Mouse (Mus musculus): ENCODE data around the gene Klhl25. TPM values are rescaled to one million over a fixed set of nuclear protein-coding genes. Genes with fewer than 3 reads are reported as not detected.

The Klhl25 gene
- 24.5 and 28.8 TPM in 2 replicates for polyA plus RNA-seq (2015; fragmentation: Nextera tagmentation; extraction: Ambion mirVana)

- Histone ChIP-seq H3K36me3 (replicated peaks) (no peaks in the 10 kb centered on the region), H3K4me1 (peaks cover 42% of the 10 kb centered on the region), H3K9ac (peak within 1 kb of the TSS; percentile 68), H3K4me3 (peak within 1 kb of the TSS; percentile 77), H3K27ac (peak within 1 kb of the TSS; percentile 78), H3K4me2 (peak within 1 kb of the TSS; percentile 77), H3K9me3 (no peaks in the 10 kb centered on the region), H3K27me3 (replicated peaks) (no peaks in the 10 kb centered on the region)
- peak; percentile 96 for ATAC-seq (replicated peaks)
- WGBS: under 1% methylated on average over 60 of the region's 60 CpGs
Measured at GRCm38 (mm10) chr7:75848115-75848775, at the start of gene Klhl25. TSS of gene Klhl25 (plus strand) at chr7:75848310.

- ATAC-seq (replicated peaks): no peak
- Histone ChIP-seq H3K4me3 (no peak overlapping the region), H3K4me1 (no peaks in the 10 kb centered on the region), H3K27me3 (replicated peaks) (no peaks in the 10 kb centered on the region), H3K36me3 (replicated peaks) (no peaks in the 10 kb centered on the region), H3K9ac (no peak overlapping the region), H3K27ac (no peak overlapping the region), H3K9me3 (no peaks in the 10 kb centered on the region), H3K4me2 (no peak overlapping the region)
- WGBS: 80% methylated on average over 4 of the region's 4 CpGs
Measured at GRCm38 (mm10) chr7:75800530-75800929, 47.6 kb upstream of the Klhl25 start.

GRCm38 (mm10) chr7:75801022-75801421 lies 47.1 kb upstream of the Klhl25 start:
- H3K36me3 ChIP-seq (replicated peaks): no peaks in the 10 kb centered on the region
- no peak for ATAC-seq (replicated peaks)
- 91% methylated on average over 3 of the region's 3 CpGs for WGBS

GRCm38 (mm10) chr7:75801621-75802358 lies 46.3 kb upstream of the Klhl25 start:
- no peaks in the 10 kb centered on the region for H3K9me3 ChIP-seq
- ATAC-seq (replicated peaks): no peak
- peaks cover 4% of the 10 kb centered on the region; the same call in 1 of the 2 replicates for H3K4me1 ChIP-seq
- H3K9ac ChIP-seq: no peak overlapping the region
- H3K36me3 ChIP-seq (replicated peaks): no peaks in the 10 kb centered on the region
- no peak overlapping the region for H3K4me2 ChIP-seq
- H3K4me3 ChIP-seq: no peak overlapping the region
- no peaks in the 10 kb centered on the region for H3K27me3 ChIP-seq (replicated peaks)
- 85% methylated on average over 5 of the region's 5 CpGs for WGBS
- H3K27ac ChIP-seq: no peak overlapping the region

More at GRCm38 (mm10) chr7:75801022-75801421, 47.1 kb upstream of the Klhl25 start:
- Histone ChIP-seq H3K4me1 (no peaks in the 10 kb centered on the region), H3K27me3 (replicated peaks) (no peaks in the 10 kb centered on the region), H3K9me3 (no peaks in the 10 kb centered on the region), H3K4me2 (no peak overlapping the region), H3K27ac (no peak overlapping the region), H3K9ac (no peak overlapping the region), H3K4me3 (no peak overlapping the region)

- no peak overlapping the region for H3K9ac ChIP-seq
- peaks cover 4% of the 10 kb centered on the region; the same call in 1 of the 2 replicates for H3K4me1 ChIP-seq
- no peak overlapping the region for H3K4me2 ChIP-seq
- no peaks in the 10 kb centered on the region for H3K27me3 ChIP-seq (replicated peaks)
- no peak for ATAC-seq (replicated peaks)
- no peaks in the 10 kb centered on the region for H3K36me3 ChIP-seq (replicated peaks)
- WGBS: 73% methylated on average over 3 of the region's 3 CpGs
- H3K27ac ChIP-seq: no peak overlapping the region
- no peak overlapping the region for H3K4me3 ChIP-seq
- H3K9me3 ChIP-seq: no peaks in the 10 kb centered on the region
Measured at GRCm38 (mm10) chr7:75802887-75803286, 45.2 kb upstream of the Klhl25 start.

- Histone ChIP-seq H3K4me1 (peaks cover 4% of the 10 kb centered on the region; the same call in 1 of the 2 replicates), H3K27ac (no peak overlapping the region), H3K27me3 (replicated peaks) (no peaks in the 10 kb centered on the region), H3K4me2 (no peak overlapping the region), H3K9ac (no peak overlapping the region), H3K36me3 (replicated peaks) (no peaks in the 10 kb centered on the region), H3K4me3 (no peak overlapping the region), H3K9me3 (no peaks in the 10 kb centered on the region)
- 73% methylated on average over 4 of the region's 4 CpGs for WGBS
- no peak for ATAC-seq (replicated peaks)
Measured at GRCm38 (mm10) chr7:75806161-75806560, 41.9 kb upstream of the Klhl25 start.

GRCm38 (mm10) chr7:75806711-75807110 lies 41.4 kb upstream of the Klhl25 start:
- Histone ChIP-seq H3K27me3 (replicated peaks) (no peaks in the 10 kb centered on the region), H3K36me3 (replicated peaks) (no peaks in the 10 kb centered on the region), H3K4me1 (peaks cover 4% of the 10 kb centered on the region; the same call in 1 of the 2 replicates), H3K9me3 (no peaks in the 10 kb centered on the region), H3K27ac (no peak overlapping the region), H3K9ac (no peak overlapping the region), H3K4me2 (no peak overlapping the region), H3K4me3 (no peak overlapping the region)
- WGBS: 47% methylated on average over 4 of the region's 4 CpGs
- no peak for ATAC-seq (replicated peaks)

- H3K4me3 ChIP-seq: no peak overlapping the region
- H3K4me1 ChIP-seq: peaks cover 4% of the 10 kb centered on the region; the same call in 1 of the 2 replicates
- WGBS: 79% methylated on average over 17 of the region's 17 CpGs
- no peak overlapping the region for H3K4me2 ChIP-seq
- no peak overlapping the region for H3K9ac ChIP-seq
- ATAC-seq (replicated peaks): no peak
- no peaks in the 10 kb centered on the region for H3K36me3 ChIP-seq (replicated peaks)
- no peaks in the 10 kb centered on the region for H3K27me3 ChIP-seq (replicated peaks)
- no peak overlapping the region for H3K27ac ChIP-seq
- no peaks in the 10 kb centered on the region for H3K9me3 ChIP-seq
Measured at GRCm38 (mm10) chr7:75807460-75808304, 40.4 kb upstream of the Klhl25 start.

- Histone ChIP-seq H3K9me3 (no peaks in the 10 kb centered on the region), H3K4me1 (no peaks in the 10 kb centered on the region), H3K4me3 (no peak overlapping the region), H3K27me3 (replicated peaks) (no peaks in the 10 kb centered on the region), H3K36me3 (replicated peaks) (no peaks in the 10 kb centered on the region), H3K4me2 (no peak overlapping the region), H3K9ac (no peak overlapping the region), H3K27ac (no peak overlapping the region)
- WGBS: 93% methylated on average over 7 of the region's 7 CpGs
- no peak for ATAC-seq (replicated peaks)
Measured at GRCm38 (mm10) chr7:75820687-75821086, 27.4 kb upstream of the Klhl25 start.

- Histone ChIP-seq H3K9me3 (no peaks in the 10 kb centered on the region), H3K27ac (no peak overlapping the region), H3K9ac (no peak overlapping the region), H3K4me1 (no peaks in the 10 kb centered on the region), H3K4me2 (no peak overlapping the region), H3K4me3 (no peak overlapping the region), H3K36me3 (replicated peaks) (no peaks in the 10 kb centered on the region), H3K27me3 (replicated peaks) (no peaks in the 10 kb centered on the region)
- WGBS: 89% methylated on average over 8 of the region's 8 CpGs
- no peak for ATAC-seq (replicated peaks)
Measured at GRCm38 (mm10) chr7:75822087-75822668, 25.9 kb upstream of the Klhl25 start.

GRCm38 (mm10) chr7:75823071-75823470 lies 25.0 kb upstream of the Klhl25 start:
- no peaks in the 10 kb centered on the region for H3K27me3 ChIP-seq (replicated peaks)
- H3K9me3 ChIP-seq: no peaks in the 10 kb centered on the region
- H3K4me2 ChIP-seq: no peak overlapping the region
- no peak overlapping the region for H3K9ac ChIP-seq
- H3K4me1 ChIP-seq: no peaks in the 10 kb centered on the region
- no peak overlapping the region for H3K4me3 ChIP-seq
- H3K27ac ChIP-seq: no peak overlapping the region
- no peak for ATAC-seq (replicated peaks)
- H3K36me3 ChIP-seq (replicated peaks): no peaks in the 10 kb centered on the region
- WGBS: 81% methylated on average over 2 of the region's 2 CpGs
